Mouse (Mus musculus): ENCODE results near the gene AC140267.1. TPM values are rescaled to one million over a fixed set of nuclear protein-coding genes. Genes with fewer than 3 reads are reported as not detected.

AC140267.1 gene
- total RNA-seq, 2 experiments from 2014 or later, result 13.6 to 21.0 TPM

- intact Hi-C loops (cut with DNase I), result no loop called here
- DNase-seq (ENCODE audit: extremely low spot score in 1 of 2, low spot score in 2 of 2), result peak; percentile 32 to 84
These were observed 10.4 kb upstream of the AC140267.1 start for GRCm38 (mm10) chr15:80225208-80225607.

DNA sequence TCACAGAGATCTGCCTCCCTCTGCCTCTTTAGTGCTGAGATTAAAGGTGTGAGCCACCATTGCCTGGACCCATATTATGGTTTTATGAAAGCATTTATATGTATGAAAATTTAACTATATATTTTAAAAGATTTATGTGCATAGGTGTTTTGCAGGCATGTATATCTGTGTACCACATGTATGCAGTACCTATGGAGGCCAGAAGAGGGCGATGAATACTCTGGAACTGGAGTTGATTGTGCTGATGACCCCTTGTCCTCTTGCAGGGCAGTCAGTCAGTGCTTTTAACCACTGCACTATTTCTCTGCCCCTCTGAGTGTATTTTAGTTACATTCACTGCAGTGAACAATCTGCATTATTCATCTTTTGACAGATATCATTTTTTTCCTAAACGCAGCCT, 9.8 kb upstream of the AC140267.1 start:
- intact Hi-C loops (cut with DNase I), result no loop called here
- DNase-seq (ENCODE audit: extremely low spot score in 1 of 2, low spot score in 2 of 2), result peak in 1 of 2 experiments; percentile 59

DNA sequence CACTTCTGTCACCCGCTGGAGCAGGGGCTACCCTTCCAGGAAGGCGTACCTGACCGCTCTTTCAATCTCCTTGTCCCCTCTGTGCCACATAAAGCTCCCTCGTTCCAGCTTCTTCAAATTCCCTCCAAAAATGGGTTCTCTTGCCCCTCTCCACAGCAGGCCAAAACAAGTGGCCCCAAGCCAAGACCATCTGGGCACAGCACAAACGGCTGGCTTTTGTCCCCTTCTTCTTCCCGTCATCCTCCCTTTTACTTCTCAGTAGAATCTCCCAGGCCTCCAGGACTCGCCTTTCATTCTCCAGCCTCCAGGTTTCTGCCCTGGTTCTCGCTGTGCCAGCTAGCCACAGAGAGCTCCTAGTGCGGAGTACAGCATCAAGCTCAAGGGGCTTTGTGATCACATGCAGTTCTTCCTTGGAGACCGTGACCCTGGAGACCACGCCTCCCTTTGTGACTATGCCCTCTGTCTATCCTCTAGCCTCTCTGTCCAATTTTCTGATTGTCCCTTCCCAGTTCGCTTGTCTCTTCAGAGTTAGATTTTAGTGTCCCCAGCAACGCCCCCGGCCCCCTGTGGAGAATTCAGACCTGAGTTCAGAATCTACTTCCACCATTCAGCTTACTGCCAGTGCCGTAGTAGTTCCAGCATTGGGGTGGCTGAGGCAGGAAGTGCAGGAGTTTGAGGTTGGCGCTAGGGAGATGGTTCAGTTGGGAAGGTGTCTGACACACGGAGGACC, 7.4 kb upstream of the AC140267.1 start:
- DNase-seq (ENCODE audit: extremely low spot score in 1 of 2, low spot score in 2 of 2), result no peak
- intact Hi-C loops (cut with DNase I), result no loop called here

GRCm38 (mm10) chr15:80232331-80232730, 3.3 kb upstream of the AC140267.1 start:
- intact Hi-C loops (cut with DNase I), result no loop called here
- DNase-seq (ENCODE audit: extremely low spot score in 1 of 2, low spot score in 2 of 2), result no peak

GRCm38 (mm10) chr15:80233053-80233452, 2.6 kb upstream of the AC140267.1 start:
- no peak for DNase-seq (ENCODE audit: extremely low spot score in 1 of 2, low spot score in 2 of 2)
- intact Hi-C loops (cut with DNase I), result no loop called here

DNA sequence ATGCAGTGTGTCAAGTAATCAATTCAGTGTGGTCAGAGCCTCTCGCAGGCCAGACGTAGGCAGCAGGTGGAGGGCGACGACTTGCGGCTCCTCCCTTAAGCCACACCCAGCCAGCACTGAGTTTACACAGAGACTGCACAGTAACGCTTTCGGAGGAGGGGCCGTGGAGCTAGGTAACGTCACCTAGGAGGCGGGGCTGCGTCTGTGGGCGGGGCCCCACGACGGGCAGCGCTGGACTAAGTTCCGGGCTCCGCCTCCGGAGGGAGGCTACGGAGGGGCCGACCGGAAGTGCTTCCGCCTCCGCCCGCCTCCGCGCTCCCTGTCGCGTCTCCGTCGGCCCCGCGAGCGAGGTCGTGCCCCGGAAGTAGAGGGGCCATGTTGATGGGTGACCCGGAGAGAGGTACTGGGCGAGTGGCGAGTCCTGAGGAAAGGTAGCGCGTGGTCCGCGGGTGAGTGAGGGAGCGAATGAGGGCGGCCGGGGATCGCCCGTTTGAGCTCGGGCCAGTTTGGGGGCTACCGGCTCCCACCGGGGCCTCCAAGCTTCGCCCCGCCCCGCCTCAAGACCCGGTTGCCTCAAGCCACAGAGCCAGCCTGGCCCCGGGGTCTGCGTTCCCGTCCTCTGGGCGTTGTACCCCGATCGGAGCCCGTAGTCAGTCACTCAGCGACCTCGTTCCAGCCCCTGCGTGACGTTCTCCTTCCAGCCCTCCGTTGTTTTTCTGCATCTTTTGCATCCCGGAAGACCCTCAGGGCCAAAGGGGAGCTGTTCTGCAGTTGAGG, 1.7 kb upstream of the AC140267.1 start, which contains the start of gene Mief1:
Gene Mief1 (plus strand): TSS at position 286 of the 777 bp plus-strand sequence.
- DNase-seq (ENCODE audit: extremely low spot score in 1 of 2, low spot score in 2 of 2), result peak; percentile 93 to 99
- intact Hi-C loops (cut with DNase I), result no loop called here

- intact Hi-C loops (cut with DNase I), result no loop called here
- DNase-seq (ENCODE audit: extremely low spot score in 1 of 2, low spot score in 2 of 2), result no peak
These were observed 12.5 kb downstream of the AC140267.1 start for GRCm38 (mm10) chr15:80248135-80248534.

DNA sequence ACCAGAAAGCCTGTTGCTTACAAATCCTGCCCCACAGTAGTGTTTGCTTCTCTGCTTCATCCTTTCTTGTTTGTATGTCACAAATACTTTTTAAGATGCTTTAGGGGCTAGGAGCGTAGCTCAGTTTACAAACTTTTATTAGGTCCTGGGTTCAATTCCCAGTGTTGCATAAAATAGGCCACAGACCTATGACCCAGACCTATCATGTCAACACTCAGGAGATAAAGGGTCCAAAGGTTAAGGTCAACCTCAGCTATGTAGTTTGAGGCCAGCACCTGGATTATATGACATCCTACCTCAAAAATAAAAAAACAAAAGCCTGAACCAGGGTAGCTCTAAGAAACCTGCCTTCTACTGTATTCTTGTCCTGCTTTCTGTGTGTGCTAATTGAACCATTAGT, 13.0 kb downstream of the AC140267.1 start:
- DNase-seq (ENCODE audit: extremely low spot score in 1 of 2, low spot score in 2 of 2), result no peak
- intact Hi-C loops (cut with DNase I), result no loop called here

GRCm38 (mm10) chr15:80249672-80250071, 14.0 kb downstream of the AC140267.1 start:
- intact Hi-C loops (cut with DNase I), result no loop called here
- no peak for DNase-seq (ENCODE audit: extremely low spot score in 1 of 2, low spot score in 2 of 2)

DNA sequence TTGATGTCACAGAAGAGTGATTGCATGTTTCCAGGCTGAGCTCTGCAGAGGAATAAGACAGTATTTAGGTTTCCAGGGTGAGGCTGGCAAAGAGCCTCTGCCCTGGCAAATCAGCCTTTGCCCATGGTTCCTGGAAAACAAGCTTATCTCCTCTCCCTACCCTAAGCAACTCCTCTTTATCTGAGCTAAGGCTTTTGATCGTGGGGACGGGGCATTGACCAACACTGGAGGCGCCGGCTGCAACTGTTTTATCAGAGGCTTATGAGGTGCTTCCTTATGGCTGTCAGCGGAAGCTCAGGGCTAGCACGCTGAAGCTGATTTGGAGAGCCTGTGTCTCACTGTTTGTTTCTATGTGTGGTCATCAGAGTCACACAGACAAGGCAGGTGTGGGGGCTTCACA, 15.0 kb downstream of the AC140267.1 start:
- DNase-seq (ENCODE audit: extremely low spot score in 1 of 2, low spot score in 2 of 2), result no peak
- intact Hi-C loops (cut with DNase I), result no loop called here

- no peak for DNase-seq (ENCODE audit: extremely low spot score in 1 of 2, low spot score in 2 of 2)
- intact Hi-C loops (cut with DNase I), result no loop called here
These were observed 17.9 kb downstream of the AC140267.1 start for GRCm38 (mm10) chr15:80253530-80253929.

- DNase-seq (ENCODE audit: extremely low spot score in 1 of 2, low spot score in 2 of 2), result no peak
- intact Hi-C loops (cut with DNase I), result no loop called here
These were observed 18.6 kb downstream of the AC140267.1 start for GRCm38 (mm10) chr15:80254207-80254606.

DNA sequence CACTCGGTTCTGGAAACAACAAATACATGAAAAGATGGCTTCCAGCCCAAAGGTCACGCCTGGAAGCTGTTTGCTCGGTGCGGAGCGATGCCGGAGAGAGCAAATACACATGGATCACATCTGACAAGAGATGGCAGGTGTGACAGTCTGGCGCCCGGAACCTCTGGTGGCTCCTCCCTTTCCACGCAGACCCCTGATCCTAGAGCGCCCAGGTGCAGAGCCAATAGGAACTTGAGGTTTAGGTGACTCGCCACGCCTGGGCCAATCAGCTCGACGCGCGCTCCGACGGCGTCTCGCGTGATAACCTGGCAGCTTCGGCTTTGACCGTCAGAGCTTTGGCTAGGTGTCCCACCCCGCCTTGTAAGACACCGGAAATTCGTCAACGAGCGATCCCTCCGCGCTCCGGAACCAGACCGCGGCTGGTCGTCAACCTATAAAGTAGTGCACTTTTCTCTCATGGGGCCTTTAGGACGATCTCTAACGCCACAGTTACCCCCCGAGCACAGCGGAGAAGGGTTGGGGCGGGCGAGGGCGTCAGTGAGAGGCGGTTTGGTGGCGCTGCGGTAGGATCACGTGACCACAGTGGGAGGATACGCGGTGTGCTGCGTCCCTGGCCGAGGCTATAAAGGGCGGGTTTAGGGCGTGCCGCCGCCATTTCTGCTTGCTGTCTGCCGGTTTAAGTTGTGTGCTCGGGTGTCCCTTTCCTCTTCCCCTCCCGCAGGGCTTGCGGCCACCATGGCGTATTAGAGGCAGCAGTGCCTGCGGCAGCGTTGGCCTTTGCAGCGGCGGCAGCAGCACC, 19.4 kb downstream of the AC140267.1 start, which contains the start of gene Atf4:
Gene Atf4 (plus strand): TSS at position 338 of the 799 bp plus-strand sequence.
- intact Hi-C loops (cut with DNase I), result no loop called here
- DNase-seq (ENCODE audit: extremely low spot score in 1 of 2, low spot score in 2 of 2), result peak; percentile 99

DNA sequence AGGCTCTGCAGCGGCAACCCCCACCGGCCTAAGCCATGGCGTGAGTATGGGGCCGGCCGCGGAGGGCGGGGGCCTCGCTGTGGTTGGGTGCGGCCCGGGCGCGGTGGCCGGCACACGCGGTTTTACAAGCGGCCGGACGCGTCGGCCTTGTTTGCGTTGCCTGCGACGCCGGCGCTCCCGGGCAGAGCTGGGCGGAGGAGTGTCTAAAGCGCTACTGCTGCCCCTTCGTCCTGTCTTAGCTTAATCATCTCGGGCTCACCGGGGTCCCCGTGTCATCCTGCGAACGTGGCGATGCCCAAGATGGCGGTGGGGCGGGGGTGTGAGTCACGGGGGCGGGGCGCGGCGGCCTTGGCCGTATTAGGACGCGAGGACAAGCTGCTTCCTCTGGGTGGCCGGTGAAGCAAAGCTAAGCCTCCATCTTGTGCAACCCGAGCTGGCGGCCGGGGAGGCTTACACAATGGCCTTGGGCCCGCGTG, 20.0 kb downstream of the AC140267.1 start:
- peak in 1 of 2 experiments; percentile 92 for DNase-seq (ENCODE audit: extremely low spot score in 1 of 2, low spot score in 2 of 2)
- intact Hi-C loops (cut with DNase I), result no loop called here

GRCm38 (mm10) chr15:80256242-80256641, 20.6 kb downstream of the AC140267.1 start:
- no peak for DNase-seq (ENCODE audit: extremely low spot score in 1 of 2, low spot score in 2 of 2)
- intact Hi-C loops (cut with DNase I), result no loop called here

GRCm38 (mm10) chr15:80256656-80257601, 21.3 kb downstream of the AC140267.1 start:
- intact Hi-C loops (cut with DNase I), result no loop called here
- no peak for DNase-seq (ENCODE audit: extremely low spot score in 1 of 2, low spot score in 2 of 2)

DNA sequence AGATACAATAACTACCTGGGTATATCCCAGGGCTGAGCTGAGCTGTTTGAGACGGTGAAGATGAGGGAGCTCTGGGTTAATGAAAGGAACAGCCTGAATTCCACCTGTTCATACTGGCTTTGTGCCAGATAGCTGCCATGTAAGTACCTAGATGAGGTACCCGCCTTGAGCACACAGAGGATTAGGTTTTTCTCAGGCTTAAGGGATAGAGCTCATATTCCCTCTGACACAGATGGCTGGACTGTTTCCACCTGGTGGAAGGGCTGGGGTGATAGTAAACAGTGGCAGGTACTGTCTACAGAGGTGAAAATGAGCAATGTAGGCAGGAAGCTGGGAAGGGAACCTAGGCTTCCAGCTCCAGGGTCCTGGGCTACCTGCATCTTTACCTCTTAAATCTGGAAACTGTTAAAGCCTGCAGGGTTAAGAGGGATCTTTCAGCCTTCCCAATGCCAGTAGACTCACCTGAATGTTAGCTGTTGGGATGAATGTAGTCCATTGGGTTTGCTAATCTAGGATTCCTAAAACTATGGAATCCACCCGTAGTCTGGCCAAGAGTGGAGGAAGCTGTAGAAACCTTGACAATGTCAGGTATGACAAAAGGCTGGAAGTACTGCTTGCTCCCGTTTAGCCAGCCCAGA, 22.1 kb downstream of the AC140267.1 start:
- DNase-seq (ENCODE audit: extremely low spot score in 1 of 2, low spot score in 2 of 2), result no peak
- intact Hi-C loops (cut with DNase I), result no loop called here
